Mouse (Mus musculus): ENCODE measurements around the gene Cisd1. TPM values are rescaled to one million over a fixed set of nuclear protein-coding genes. Genes with fewer than 3 reads are reported as not detected.
"Not testable (repeated sequence)": the region's sequence is repeated elsewhere in the genome, so short reads cannot be mapped to it uniquely, and the experiment has no call there.

The Cisd1 gene
- polyA plus RNA-seq (2014; fragmentation: Nextera tagmentation; extraction: Ambion mirVana): 158 and 161 TPM in 2 replicates

DNA sequence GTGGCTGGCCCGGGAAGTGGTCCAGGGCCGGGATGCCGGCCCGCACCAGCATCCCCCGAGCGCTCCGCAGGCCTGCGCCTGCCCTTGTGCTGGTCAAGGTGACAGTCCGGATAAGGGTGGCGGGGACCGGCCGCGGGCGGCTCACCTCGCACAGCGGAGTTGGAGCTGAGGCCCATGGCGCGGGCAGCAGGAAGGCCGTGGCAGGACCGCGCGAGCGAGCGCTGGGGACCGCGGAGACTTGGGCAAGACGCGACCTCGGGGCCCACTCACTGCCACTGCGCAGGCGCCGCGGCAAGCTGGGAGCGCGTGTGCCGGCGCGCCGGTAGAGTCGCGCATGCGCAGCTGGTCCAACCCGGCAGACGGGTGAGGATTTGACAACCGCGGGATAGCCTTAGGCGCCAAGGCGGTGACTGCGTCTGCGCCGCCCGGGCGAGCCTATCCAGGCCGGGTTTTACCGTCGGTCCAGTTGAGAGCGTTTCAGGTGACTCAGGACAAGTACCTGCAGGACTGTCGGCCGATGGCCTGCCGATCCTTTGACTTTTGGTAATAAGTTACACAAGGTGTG, at the start of gene Cisd1:
TSS of gene Cisd1 (minus strand) at position 376 of the 565 bp plus-strand sequence.
- no peaks in the 10 kb centered on the region for H3K36me3 ChIP-seq (ENCODE audit: control insufficient read depth, insufficient read depth, low read length)
- peak within 1 kb of the TSS; percentile 87 for H3K4me2 ChIP-seq
- under 1% methylated on average over 57 of the region's 60 CpGs for WGBS (ENCODE audit: insufficient replicate concordance)
- no peaks in the 10 kb centered on the region for H3K9me3 ChIP-seq (replicated peaks; ENCODE audit: control insufficient read depth, low read length)
- H3K27ac ChIP-seq (ENCODE audit: low read depth, low read length): peak within 1 kb of the TSS; percentile 32; the same call in 1 of the 2 replicates
- peak; percentile 80 for ATAC-seq (replicated peaks; ENCODE audit: insufficient number of reproducible peaks, low FRiP score, low TSS enrichment)
- H3K9ac ChIP-seq (ENCODE audit: low read depth, low read length): peak within 1 kb of the TSS; percentile 94
- H3K27me3 ChIP-seq (ENCODE audit: control insufficient read depth, insufficient read depth, low read length): no peaks in the 10 kb centered on the region
- H3K4me3 ChIP-seq (ENCODE audit: low read depth, low read length): peak within 1 kb of the TSS; percentile 81
- H3K4me1 ChIP-seq (ENCODE audit: control insufficient read depth, insufficient read depth, low read length): peaks cover 9% of the 10 kb centered on the region

DNA sequence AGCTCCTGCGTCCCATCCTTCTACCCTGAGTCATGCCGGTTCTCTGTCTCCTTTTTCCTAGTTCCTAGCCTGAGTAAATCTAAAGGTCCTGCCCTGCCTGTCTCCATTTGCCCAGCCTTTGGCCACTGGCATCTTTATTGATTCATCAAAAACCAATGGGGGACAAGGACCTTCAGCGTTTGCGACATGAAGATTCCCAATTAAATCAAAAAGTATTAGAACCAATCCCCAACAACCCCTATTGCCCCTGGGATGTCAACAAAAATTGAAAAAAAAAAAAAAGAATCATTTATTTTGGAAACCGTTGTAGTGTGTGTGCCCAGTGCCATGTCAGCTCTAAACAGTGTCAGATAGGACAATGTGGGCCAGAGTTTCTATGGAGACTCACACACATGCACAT, 44.6 kb upstream of the Cisd1 start:
- H3K27ac ChIP-seq (ENCODE audit: low read depth, low read length): no peak overlapping the region
- H3K4me3 ChIP-seq (ENCODE audit: low read depth, low read length): no peak overlapping the region
- H3K27me3 ChIP-seq (ENCODE audit: control insufficient read depth, insufficient read depth, low read length): no peaks in the 10 kb centered on the region
- ATAC-seq (replicated peaks; ENCODE audit: insufficient number of reproducible peaks, low FRiP score, low TSS enrichment): no peak
- H3K36me3 ChIP-seq (ENCODE audit: control insufficient read depth, insufficient read depth, low read length): no peaks in the 10 kb centered on the region
- H3K9ac ChIP-seq (ENCODE audit: low read depth, low read length): no peak overlapping the region
- H3K4me1 ChIP-seq (ENCODE audit: control insufficient read depth, insufficient read depth, low read length): no peaks in the 10 kb centered on the region
- H3K9me3 ChIP-seq (replicated peaks; ENCODE audit: control insufficient read depth, low read length): peaks cover 4% of the 10 kb centered on the region; the same call in 1 of the 2 replicates
- no peak overlapping the region for H3K4me2 ChIP-seq
- WGBS (ENCODE audit: insufficient replicate concordance): 87% methylated on average over 5 of the region's 5 CpGs

GRCm38 (mm10) chr10:71384159-71385044, 39.6 kb upstream of the Cisd1 start:
- Histone ChIP-seq H3K4me1 (ENCODE audit: control insufficient read depth, insufficient read depth, low read length) (no peaks in the 10 kb centered on the region), H3K4me3 (ENCODE audit: low read depth, low read length) (no peak overlapping the region), H3K9me3 (replicated peaks; ENCODE audit: control insufficient read depth, low read length) (no peaks in the 10 kb centered on the region), H3K36me3 (ENCODE audit: control insufficient read depth, insufficient read depth, low read length) (no peaks in the 10 kb centered on the region), H3K27ac (ENCODE audit: low read depth, low read length) (no peak overlapping the region), H3K9ac (ENCODE audit: low read depth, low read length) (no peak overlapping the region), H3K4me2 (no peak overlapping the region), H3K27me3 (ENCODE audit: control insufficient read depth, insufficient read depth, low read length) (no peaks in the 10 kb centered on the region)
- 83% methylated on average over 19 of the region's 19 CpGs for WGBS (ENCODE audit: insufficient replicate concordance)
- ATAC-seq (replicated peaks; ENCODE audit: insufficient number of reproducible peaks, low FRiP score, low TSS enrichment): no peak

GRCm38 (mm10) chr10:71383552-71383924, 38.8 kb upstream of the Cisd1 start:
- H3K36me3 ChIP-seq (ENCODE audit: control insufficient read depth, insufficient read depth, low read length); H3K4me2 ChIP-seq; H3K27ac ChIP-seq (ENCODE audit: low read depth, low read length); H3K9ac ChIP-seq (ENCODE audit: low read depth, low read length); H3K4me3 ChIP-seq (ENCODE audit: low read depth, low read length); H3K27me3 ChIP-seq (ENCODE audit: control insufficient read depth, insufficient read depth, low read length); ATAC-seq (replicated peaks; ENCODE audit: insufficient number of reproducible peaks, low FRiP score, low TSS enrichment); H3K4me1 ChIP-seq (ENCODE audit: control insufficient read depth, insufficient read depth, low read length); H3K9me3 ChIP-seq (replicated peaks; ENCODE audit: control insufficient read depth, low read length): not testable (repeated sequence)
- 74% methylated on average over 6 of the region's 6 CpGs for WGBS (ENCODE audit: insufficient replicate concordance)

DNA sequence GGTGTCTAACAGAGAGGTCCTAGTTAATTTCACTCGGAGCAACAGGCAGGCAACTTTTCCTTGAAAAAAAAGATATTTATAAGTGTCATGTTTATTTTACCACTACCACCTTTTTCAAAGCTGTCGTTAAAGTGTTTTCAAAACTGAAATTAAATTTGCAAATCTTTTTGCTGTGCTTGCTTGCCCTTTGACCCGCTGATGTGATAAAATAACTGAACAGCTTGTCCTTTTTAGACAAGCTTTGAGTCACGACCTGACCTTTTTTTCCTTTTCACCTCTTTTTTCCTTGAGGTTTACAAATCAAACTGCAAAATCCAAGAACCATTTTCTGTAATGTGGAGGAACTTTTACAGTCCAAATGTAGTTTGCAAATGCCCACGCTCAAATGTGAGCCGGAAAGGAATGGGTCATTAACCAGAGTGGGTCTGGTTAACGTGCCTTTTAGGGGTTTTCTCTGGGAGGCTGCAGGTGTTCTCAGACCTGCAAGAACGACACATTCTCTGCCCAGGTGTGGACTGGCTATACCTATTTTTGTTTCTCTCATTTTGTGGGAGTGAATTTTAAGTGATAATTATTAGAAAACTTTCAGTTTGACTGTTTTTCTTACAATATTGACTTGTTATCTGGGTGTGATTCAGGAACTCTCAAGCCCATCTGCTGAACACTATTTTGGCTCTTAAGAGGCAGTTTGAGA, 38.3 kb upstream of the Cisd1 start:
- H3K4me2 ChIP-seq: no peak overlapping the region
- no peak overlapping the region for H3K27ac ChIP-seq (ENCODE audit: low read depth, low read length)
- 81% methylated on average over 8 of the region's 8 CpGs for WGBS (ENCODE audit: insufficient replicate concordance)
- H3K9me3 ChIP-seq (replicated peaks; ENCODE audit: control insufficient read depth, low read length): no peaks in the 10 kb centered on the region
- H3K4me3 ChIP-seq (ENCODE audit: low read depth, low read length): no peak overlapping the region
- H3K27me3 ChIP-seq (ENCODE audit: control insufficient read depth, insufficient read depth, low read length): no peaks in the 10 kb centered on the region
- ATAC-seq (replicated peaks; ENCODE audit: insufficient number of reproducible peaks, low FRiP score, low TSS enrichment): no peak
- H3K36me3 ChIP-seq (ENCODE audit: control insufficient read depth, insufficient read depth, low read length): 0 out of 2 replicates have a peak, but pooled peaks cover 4% of the 10 kb centered on the region
- no peaks in the 10 kb centered on the region for H3K4me1 ChIP-seq (ENCODE audit: control insufficient read depth, insufficient read depth, low read length)
- no peak overlapping the region for H3K9ac ChIP-seq (ENCODE audit: low read depth, low read length)

DNA sequence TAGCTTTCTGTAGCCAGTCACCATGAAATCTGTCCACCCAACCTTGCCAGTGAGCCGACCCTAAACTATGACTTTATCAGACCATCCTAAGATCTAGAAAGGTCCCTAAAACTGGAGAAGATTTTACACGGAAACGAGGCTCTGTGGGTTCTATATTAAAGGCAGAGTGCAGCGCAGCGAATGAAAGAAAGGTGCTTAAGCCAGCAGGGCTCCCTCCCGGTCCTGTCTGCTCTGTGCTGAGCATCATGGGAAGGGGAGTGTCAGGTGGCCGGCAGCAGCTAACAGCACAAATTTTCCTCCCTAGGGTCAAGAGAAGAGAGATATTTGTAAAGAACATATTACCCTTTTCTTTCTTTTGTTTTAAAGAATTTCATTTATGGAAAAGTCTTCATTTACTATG, 37.4 kb upstream of the Cisd1 start:
- Histone ChIP-seq H3K27me3 (ENCODE audit: control insufficient read depth, insufficient read depth, low read length) (no peaks in the 10 kb centered on the region), H3K4me1 (ENCODE audit: control insufficient read depth, insufficient read depth, low read length) (no peaks in the 10 kb centered on the region), H3K9me3 (replicated peaks; ENCODE audit: control insufficient read depth, low read length) (no peaks in the 10 kb centered on the region), H3K9ac (ENCODE audit: low read depth, low read length) (no peak overlapping the region), H3K27ac (ENCODE audit: low read depth, low read length) (no peak overlapping the region), H3K36me3 (ENCODE audit: control insufficient read depth, insufficient read depth, low read length) (0 out of 2 replicates have a peak, but pooled peaks cover 4% of the 10 kb centered on the region), H3K4me2 (no peak overlapping the region), H3K4me3 (ENCODE audit: low read depth, low read length) (no peak overlapping the region)
- 83% methylated on average over 7 of the region's 7 CpGs for WGBS (ENCODE audit: insufficient replicate concordance)
- no peak for ATAC-seq (replicated peaks; ENCODE audit: insufficient number of reproducible peaks, low FRiP score, low TSS enrichment)

DNA sequence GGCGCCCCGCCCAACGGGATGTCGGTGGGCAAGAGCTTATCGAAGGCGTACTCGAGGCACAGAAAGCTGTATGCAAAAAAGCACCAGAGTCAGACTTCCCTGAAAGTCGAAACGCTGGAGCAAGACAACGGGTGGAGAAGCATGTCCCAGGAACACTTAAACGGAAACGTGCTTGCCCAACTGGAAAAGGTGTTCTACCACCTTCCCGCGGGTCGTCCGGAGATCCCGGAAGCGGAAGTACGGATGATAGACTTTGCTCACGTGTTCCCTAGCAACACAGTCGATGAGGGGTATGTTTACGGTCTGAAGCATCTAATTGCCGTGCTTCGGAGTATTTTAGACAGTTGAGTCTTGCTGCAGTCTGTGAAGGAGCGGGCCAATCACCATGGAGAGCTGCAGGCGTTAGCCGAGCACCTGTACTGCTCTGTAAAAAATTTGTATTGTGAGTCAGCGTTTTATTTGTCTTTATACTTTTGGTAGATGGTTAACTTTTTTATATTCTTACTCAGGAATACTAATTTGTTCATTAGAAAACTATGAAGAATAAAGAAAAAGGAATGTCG, 36.8 kb upstream of the Cisd1 start:
- 0 out of 2 replicates have a peak, but pooled peaks cover 4% of the 10 kb centered on the region for H3K36me3 ChIP-seq (ENCODE audit: control insufficient read depth, insufficient read depth, low read length)
- ATAC-seq (replicated peaks; ENCODE audit: insufficient number of reproducible peaks, low FRiP score, low TSS enrichment): no peak
- no peak overlapping the region for H3K4me3 ChIP-seq (ENCODE audit: low read depth, low read length)
- H3K9ac ChIP-seq (ENCODE audit: low read depth, low read length): no peak overlapping the region
- 90% methylated on average over 29 of the region's 29 CpGs for WGBS (ENCODE audit: insufficient replicate concordance)
- H3K27me3 ChIP-seq (ENCODE audit: control insufficient read depth, insufficient read depth, low read length): no peaks in the 10 kb centered on the region
- H3K27ac ChIP-seq (ENCODE audit: low read depth, low read length): no peak overlapping the region
- no peak overlapping the region for H3K4me2 ChIP-seq
- H3K9me3 ChIP-seq (replicated peaks; ENCODE audit: control insufficient read depth, low read length): no peaks in the 10 kb centered on the region
- no peaks in the 10 kb centered on the region for H3K4me1 ChIP-seq (ENCODE audit: control insufficient read depth, insufficient read depth, low read length)

DNA sequence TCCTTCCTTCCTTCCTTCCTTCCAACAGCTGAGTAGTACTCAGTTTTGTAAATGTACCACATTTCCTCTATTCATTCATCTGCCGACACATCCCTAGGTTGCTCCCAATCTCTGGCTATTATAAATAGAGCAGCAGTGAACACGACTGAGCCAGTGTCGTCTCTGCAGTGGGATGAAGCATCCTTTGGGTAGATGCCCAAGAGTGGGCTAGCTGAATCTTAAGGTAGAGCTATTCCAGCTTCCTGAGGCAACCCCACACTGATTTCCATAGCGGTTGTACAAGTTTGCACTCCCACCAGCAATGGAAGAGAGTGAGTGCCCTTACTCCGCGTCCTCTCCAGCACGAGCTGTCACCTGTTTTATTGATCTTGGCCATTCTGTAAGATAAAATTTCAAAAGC, 35.7 kb upstream of the Cisd1 start:
- Histone ChIP-seq H3K9me3 (replicated peaks; ENCODE audit: control insufficient read depth, low read length) (no peaks in the 10 kb centered on the region), H3K4me2 (no peak overlapping the region), H3K9ac (ENCODE audit: low read depth, low read length) (no peak overlapping the region), H3K36me3 (ENCODE audit: control insufficient read depth, insufficient read depth, low read length) (0 out of 2 replicates have a peak, but pooled peaks cover 4% of the 10 kb centered on the region), H3K4me1 (ENCODE audit: control insufficient read depth, insufficient read depth, low read length) (no peaks in the 10 kb centered on the region), H3K4me3 (ENCODE audit: low read depth, low read length) (no peak overlapping the region), H3K27ac (ENCODE audit: low read depth, low read length) (no peak overlapping the region), H3K27me3 (ENCODE audit: control insufficient read depth, insufficient read depth, low read length) (no peaks in the 10 kb centered on the region)
- 89% methylated on average over 7 of the region's 7 CpGs for WGBS (ENCODE audit: insufficient replicate concordance)
- ATAC-seq (replicated peaks; ENCODE audit: insufficient number of reproducible peaks, low FRiP score, low TSS enrichment): no peak
